Mouse (Mus musculus): ENCODE measurements around the gene Ttpal.
"Not testable (repeated sequence)": the region's sequence is repeated elsewhere in the genome, so short reads cannot be mapped to it uniquely, and the experiment has no call there.

Gene Ttpal

DNA sequence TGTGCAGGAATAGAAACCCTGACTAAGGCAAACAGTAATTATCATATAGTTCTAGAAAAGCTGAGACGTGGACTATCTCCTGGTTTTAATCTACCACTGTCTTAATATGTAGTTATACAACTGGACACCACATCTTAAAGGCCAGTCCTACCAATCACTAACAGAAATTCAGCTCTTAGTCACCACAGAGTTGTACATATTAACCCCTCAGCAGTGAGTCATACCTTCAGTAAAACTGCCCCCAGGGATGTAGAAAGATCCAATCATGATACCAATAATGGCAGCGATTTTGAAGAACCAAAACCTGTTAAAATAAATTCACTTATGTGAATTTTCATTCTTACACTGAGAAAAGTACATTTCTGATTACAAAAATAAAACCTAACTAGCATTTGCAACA lies 32.1 kb downstream of the Ttpal start:
- no peak for DNase-seq

GRCm38 (mm10) chr2:163636057-163636456 lies 33.9 kb downstream of the Ttpal start:
- DNase-seq: no peak

GRCm38 (mm10) chr2:163637655-163638266 lies 35.6 kb downstream of the Ttpal start:
- DNase-seq: peak; percentile 6

- DNase-seq: no peak
Observed at GRCm38 (mm10) chr2:163640493-163640892, 38.4 kb downstream of the Ttpal start.

- no peak for DNase-seq
Observed at GRCm38 (mm10) chr2:163641681-163642080, 39.6 kb downstream of the Ttpal start.

DNA sequence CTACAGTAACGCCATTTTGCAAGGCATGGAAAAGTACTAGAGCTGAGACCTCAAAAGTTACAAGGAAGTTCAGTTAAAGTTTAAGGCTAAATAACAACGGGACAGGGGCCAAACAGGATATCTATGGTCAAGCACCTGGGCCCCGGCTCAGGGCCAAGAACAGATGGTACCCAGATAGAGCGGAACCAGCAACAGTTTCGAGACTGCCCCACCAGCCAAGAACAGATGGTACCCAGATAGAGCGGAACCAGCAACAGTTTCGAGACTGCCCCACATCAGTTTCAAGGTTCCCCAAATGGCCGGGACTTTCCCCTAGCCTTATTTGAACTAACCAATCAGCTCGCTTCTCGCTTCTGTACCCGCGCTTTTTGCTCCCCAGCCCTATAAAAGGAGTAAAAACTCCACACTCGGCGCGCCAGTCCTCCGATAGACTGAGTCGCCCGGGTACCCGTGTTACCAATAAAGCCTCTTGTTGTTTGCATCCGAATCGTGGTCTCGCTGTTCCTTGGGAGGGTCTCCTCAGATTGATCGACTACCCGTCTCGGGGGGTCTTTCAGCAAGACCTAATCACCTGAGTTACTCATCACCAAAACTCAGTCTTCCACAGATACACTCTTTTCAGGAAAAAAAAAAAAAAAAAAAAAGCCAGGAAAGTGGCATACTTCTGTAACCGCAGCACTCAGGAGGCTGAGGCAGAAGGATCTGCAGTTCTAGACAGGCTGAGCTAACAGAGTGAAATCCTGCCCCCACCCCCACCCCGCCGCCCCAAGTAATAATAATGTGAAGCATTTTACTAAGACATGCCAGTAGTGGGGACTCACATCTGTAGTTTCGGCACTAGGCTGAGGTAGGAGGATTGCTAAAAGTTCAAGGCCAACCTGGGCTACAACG lies 40.8 kb downstream of the Ttpal start:
- no peak for DNase-seq

GRCm38 (mm10) chr2:163643576-163643971 lies 41.5 kb downstream of the Ttpal start:
- no peak for DNase-seq

DNA sequence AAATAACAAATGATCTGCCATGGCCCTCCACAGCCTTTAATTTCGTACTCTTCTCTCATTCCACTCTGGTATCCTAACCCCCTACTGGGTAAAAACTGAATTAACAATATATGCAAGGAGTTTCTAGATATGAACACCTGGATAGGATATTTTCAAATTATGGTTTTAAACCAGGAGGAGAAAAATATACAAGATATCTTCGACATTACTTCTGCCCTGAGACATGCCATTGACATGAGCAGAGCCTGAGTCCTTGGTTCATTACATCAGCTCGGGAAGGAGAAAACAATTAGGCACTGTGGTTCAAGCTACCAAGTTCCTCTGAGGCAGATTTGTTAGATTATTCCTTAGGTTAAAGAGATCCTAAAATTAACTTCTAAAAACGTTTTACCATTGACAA lies 41.9 kb downstream of the Ttpal start:
- DNase-seq: no peak

- DNase-seq: peak; percentile 100
Observed at GRCm38 (mm10) chr2:163644575-163645385, 42.7 kb downstream of the Ttpal start, which contains the start of gene Serinc3. TSS of gene Serinc3 (minus strand) at chr2:163645131.

DNA sequence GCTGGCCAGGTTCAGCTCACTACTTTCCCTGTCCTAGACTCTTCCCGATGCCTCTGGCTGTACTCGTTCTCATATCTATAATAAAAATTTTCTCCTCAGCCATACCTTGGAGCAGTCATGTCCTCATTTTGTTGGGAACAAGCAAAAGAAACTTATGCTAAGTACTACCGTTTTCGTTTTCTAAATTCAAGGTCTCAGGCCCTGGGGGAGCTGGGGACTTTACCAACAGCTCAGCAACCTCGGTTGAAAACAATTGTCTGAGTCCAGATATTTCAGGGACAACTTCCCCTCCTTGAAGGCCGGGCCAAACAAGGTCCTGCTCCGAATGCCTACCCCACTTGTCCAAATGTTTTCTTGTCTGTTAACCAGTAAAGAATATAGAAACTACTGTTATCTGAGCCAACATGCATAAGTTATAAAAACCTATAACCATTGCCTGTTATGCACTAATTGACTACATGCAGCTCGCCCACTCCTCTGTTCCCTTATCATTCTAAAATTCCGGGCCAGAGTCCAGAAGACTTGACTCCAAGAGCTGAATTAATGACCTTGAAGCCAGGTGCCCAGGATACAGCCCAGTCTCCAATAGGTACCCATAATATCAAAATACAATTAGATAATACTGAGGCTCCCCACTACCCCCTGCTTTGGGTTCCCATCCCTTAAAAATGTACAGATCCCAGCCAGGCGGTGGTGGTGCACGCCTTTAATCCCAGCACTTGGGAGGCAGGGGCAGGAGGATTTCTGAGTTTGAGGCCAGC lies 43.8 kb downstream of the Ttpal start:
- DNase-seq: no peak

DNA sequence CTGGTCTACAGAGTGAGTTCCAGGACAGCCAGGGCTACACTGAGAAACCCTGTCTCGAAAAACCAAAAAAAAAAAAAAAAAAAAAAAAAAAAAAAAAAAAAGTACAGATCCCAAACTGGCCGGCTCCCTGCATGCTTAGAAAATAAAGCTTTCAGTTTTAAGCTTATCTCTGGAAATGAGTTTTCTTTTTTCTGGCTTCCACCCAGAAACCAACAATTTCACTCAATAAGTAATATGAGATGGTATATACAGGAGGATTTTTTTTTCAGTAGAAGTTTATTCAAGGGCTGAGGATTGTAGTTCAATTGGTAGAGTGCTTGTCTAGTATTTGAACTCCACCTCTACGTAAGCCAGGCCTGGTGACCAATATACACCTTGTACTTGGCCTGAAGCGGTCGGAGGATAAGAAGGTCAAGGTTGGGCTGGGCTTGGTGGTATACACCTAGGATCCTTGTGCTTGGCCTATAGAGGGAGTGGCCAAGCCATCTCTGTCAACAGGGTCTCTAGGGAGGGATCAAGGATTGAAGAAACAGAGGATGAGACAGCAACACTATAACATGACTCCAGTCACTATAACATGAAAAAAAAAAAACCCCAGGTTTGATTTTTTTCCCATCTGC lies 44.5 kb downstream of the Ttpal start:
- no peak for DNase-seq

GRCm38 (mm10) chr2:163655699-163656098 lies 53.6 kb downstream of the Ttpal start:
- DNase-seq: not testable (repeated sequence)

DNA sequence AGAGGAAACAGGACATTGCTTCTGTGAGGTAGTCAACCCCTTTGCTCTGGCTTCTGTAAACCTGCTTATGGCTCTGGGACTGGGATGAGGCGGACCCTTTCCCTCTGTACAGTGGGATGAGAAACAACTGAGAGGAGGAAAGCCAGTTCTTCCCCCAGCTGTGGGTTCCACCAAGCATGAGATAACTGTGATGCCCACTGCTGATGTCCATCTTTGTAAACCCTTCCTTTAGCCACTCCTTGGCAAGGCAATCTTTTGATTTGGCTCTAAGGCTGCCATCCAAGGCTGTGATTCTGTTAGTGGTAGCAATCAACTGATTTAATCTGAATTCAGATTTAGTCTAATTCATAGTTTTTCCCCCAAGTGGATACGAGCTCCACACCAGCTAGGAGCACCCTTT lies 55.4 kb downstream of the Ttpal start:
- DNase-seq: no peak

DNA sequence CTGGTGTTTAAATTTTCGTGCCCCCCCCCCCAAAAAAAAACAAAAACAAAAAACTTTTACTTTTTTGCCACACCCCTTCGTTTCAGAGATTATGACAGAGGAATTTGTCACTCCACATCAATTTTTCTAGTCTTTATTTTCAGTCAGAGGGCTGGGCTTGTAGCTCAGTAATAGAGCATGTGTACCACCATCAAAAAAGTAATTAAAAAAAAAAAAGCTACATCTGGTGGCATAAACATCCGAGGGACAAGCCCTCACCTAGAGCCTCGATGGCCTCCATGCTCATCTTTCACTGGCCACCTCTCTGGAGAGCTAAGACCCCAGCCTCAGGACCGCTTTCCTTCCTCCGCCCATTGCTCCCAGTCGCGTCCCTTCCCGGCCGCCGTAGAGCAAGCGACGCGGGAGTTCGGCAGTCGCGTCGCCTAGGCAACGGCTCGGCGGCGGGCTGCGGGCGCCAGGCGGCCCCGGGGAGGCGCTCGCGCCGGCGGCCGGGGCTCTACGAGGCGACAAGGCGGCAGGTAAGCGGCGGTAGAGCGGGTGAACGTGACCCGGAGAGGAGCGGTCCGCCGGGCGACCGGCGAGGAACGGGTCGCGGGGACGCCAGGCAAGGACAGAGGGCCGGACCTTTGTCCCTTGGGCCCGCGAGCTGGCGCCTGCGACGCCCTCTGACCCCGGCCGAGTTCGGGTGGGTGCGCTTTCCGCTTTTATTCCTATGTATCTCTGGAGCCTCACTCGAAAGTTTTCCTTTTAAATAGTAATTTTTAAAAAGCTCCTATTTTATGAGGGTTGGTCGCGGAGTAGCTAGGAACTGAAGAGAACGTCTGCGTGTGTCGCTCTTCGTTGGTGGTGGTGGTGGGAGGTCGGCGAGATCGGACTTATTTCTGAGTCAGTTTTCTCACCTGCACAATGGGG lies 56.1 kb downstream of the Ttpal start, which contains the start of gene Pkig:
Gene Pkig, plus strand, starts transcription at position 412 of the 912 bp plus-strand sequence.
- peak; percentile 92 for DNase-seq

GRCm38 (mm10) chr2:163658941-163659340 lies 56.8 kb downstream of the Ttpal start:
- no peak for DNase-seq

GRCm38 (mm10) chr2:163659431-163659830 lies 57.3 kb downstream of the Ttpal start:
- DNase-seq: peak; percentile 58

DNA sequence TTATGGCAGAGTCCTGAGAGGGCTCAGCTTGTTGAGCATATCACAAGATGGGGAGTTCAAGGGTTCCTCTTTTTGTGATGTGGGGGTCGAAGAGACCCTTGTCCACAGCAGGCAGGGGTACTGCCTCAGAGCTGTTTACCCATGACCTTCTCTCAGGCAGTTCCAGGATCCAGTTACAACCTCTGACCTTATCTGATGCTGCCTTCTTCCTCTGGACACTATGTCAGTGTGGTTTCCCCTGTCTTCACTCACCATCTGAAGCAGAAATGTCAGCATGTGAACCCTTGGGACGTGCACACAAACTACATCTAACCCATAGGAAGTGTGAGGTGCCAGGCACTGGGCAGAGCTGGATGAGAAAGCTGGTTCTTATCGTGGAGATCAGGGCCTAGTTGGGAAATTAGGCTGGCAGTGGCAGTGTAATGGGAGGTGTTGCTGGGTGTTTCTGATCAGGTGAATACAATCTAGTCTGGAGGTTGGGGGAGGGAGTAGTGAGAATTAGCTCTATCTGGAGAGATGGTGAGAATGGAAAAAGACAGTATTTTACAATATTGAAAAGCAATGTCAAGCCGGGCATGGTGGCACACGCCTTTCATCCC lies 58.1 kb downstream of the Ttpal start:
- no peak for DNase-seq

- no peak for DNase-seq
Observed at GRCm38 (mm10) chr2:163661371-163661850, 59.3 kb downstream of the Ttpal start.

DNA sequence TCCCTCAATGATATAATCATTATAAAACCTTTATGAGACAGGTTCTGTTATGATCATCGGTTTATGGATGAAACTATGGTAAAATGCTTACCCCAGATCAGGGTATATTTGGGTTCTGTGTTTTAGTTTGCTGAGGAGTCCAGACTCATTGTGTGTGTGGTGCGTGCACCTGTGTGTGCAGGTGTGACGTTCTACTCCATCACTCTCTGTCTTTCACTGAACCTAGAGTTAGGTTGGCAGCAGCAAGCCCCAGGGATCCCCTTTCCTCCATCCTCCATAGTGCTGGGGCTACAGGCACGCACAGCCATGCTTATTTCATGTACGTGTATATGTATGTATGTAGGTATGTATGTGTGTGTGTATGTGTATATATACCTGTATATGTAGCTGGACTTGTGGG lies 60.0 kb downstream of the Ttpal start:
- DNase-seq: no peak

GRCm38 (mm10) chr2:163662698-163663221 lies 60.6 kb downstream of the Ttpal start:
- no peak for DNase-seq

All from thymus, postnatal 4 days (tissue).